Mouse (Mus musculus) CH12.LX (cell line): ENCODE measurements around the gene Rdh8.

Source experiments
- CHD2 ChIP-seq: IDR thresholded peaks from 2 replicates; pipeline ENCODE4 v1.6.1; 2011; ENCODE audit warnings: low read length, improper control_type of control experiment
- CTCF ChIP-seq, 2 experiments: IDR thresholded peaks in 1 of 2; conservative IDR thresholded peaks in 1 of 2; 2 replicates each; pipeline ENCODE4 v1.5.1; 2011 to 2012; ENCODE audit warnings: low read depth in 2 of 2, low read length in 2 of 2, improper control_type of control experiment in 1 of 2, inconsistent platforms in 1 of 2, mild to moderate bottlenecking in 1 of 2, moderate library complexity in 1 of 2
- EP300 ChIP-seq: IDR thresholded peaks from 2 replicates; pipeline ENCODE4 v1.6.1; 2011; ENCODE audit warnings: low read length, improper control_type of control experiment
- HCFC1 ChIP-seq: IDR thresholded peaks from 2 replicates; pipeline ENCODE4 v1.6.1; 2012; ENCODE audit warnings: low read depth, mild to moderate bottlenecking, inconsistent platforms, low read length, improper control_type of control experiment
- KAT2A ChIP-seq: IDR thresholded peaks from 2 replicates; pipeline ENCODE4 v1.6.1; 2012; ENCODE audit warnings: low read length, improper control_type of control experiment, inconsistent platforms; ENCODE audit not compliant: insufficient replicate concordance
- POLR2A ChIP-seq: IDR thresholded peaks from 2 replicates; pipeline ENCODE4 v1.6.1; 2011; ENCODE audit warnings: low read depth, mild to moderate bottlenecking, improper control_type of control experiment, low read length
- POLR2AphosphoS2 ChIP-seq: IDR thresholded peaks from 2 replicates; pipeline ENCODE4 v1.6.1; 2011; ENCODE audit warnings: low read depth, low read length, improper control_type of control experiment
- RAD21 ChIP-seq: IDR thresholded peaks from 2 replicates; pipeline ENCODE4 v1.6.1; 2011; ENCODE audit warnings: low read depth, mild to moderate bottlenecking, low read length, improper control_type of control experiment, moderate library complexity
- RCOR1 ChIP-seq: conservative IDR thresholded peaks from 2 replicates; pipeline ENCODE4 v1.6.1; 2012; ENCODE audit warnings: low read depth, mild to moderate bottlenecking, inconsistent platforms, low read length, improper control_type of control experiment
- SIN3A ChIP-seq: IDR thresholded peaks from 2 replicates; pipeline ENCODE4 v1.6.1; 2012; ENCODE audit warnings: low read length, improper control_type of control experiment, inconsistent platforms
- UBTF ChIP-seq: IDR thresholded peaks from 2 replicates; pipeline ENCODE4 v1.6.1; 2012; ENCODE audit warnings: low read depth, mild to moderate bottlenecking, inconsistent platforms, low read length, improper control_type of control experiment, moderate library complexity

DNA sequence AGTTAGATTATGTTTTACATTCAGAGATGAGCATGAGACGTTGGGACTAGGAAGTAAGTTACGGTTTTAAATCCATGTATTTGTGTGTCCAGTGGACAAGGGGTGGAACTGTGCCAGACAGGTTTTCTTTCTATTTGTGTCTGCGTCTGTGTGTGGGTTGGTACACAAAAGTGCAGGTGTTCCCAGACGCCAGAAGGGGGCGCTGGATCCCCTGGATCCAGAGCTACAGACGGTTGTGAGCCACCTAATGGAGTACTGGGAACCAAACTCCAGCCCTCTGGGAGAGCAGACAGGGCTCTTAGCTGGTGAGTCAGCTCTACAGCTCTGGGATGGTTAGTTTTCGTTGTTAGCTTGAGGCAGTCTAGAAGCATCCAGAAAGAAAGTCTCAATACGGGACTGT is 30.3 kb upstream of the Rdh8 start:
- peak; percentile 8 to 18; a peak in 2 of 4 replicates for TF ChIP-seq CTCF (conservative IDR thresholded peaks at IDR 0.05 in 1 of 2, IDR thresholded peaks at IDR 0.05 in 1 of 2; ENCODE audit: low read depth in 2 of 2, low read length in 2 of 2)
- no peak for TF ChIP-seq CHD2
- TF ChIP-seq RCOR1: no peak
- no peak for TF ChIP-seq EP300
- TF ChIP-seq HCFC1: no peak
- no peak for TF ChIP-seq POLR2A
- no peak for TF ChIP-seq UBTF
- no peak for TF ChIP-seq RAD21
- no peak for TF ChIP-seq SIN3A
- no peak for TF ChIP-seq POLR2AphosphoS2
- no peak for TF ChIP-seq KAT2A
